Mouse (Mus musculus): Measurements from ENCODE around the gene Cox4i2.

DNA sequence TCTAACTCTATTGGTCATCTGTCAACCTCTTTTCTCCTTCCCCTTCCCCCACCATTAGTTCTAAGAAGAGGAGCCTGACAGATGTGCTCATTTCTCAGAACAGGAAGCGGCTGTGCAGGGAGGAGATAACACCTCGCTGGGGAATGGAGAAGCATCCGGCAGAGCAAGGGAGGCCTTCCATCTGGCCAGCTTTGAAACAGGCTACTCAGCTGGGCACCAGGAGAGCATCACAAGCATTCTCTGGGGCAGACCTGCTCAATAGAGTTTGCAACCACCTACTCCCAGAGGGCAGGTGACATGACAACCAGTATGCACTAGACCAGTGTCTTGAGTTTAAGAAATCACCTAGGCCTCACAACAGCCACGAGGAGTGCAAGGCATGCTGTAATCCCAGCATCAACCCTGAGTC is 35.6 kb downstream of the Cox4i2 start:
- TF ChIP-seq CTCF (IDR thresholded peaks at IDR 0.05; ENCODE audit: low read depth), result no peak
- peak; percentile 87 for TF ChIP-seq EP300 (IDR thresholded peaks at IDR 0.05; ENCODE audit: low read depth)
